Mouse (Mus musculus): ENCODE measurements around the gene Slit3. TPM values are rescaled to one million over a fixed set of nuclear protein-coding genes. Genes with fewer than 3 reads are reported as not detected.

Slit3 gene
- total and polyA plus RNA-seq, 3 experiments, result 0.55 to 4.8 (median 2.8) TPM

DNA sequence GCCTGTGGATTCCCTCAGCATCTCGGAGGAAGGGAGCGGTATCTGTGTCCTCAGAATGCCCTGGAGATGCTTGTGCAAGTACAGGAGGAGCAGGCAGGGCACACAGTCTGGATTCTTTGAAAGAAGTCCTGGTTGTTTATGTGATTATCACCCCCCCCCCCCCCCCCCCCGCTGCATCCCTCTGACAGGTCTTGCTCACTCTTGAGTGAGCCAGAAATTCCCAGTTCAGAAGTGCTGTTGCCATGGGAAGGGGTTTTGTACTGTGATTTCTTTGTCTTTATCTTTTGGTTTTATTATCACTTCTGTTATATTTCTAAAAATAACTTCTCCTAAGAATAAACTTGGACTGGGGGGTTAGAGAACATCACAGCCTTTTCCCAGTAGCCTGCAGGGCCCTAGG is 199.5 kb downstream of the Slit3 start:
- TF ChIP-seq TBP (conservative IDR thresholded peaks at IDR 0.05; ENCODE audit: low read depth, low read length) (no peak), SIN3A (IDR thresholded peaks at IDR 0.05; ENCODE audit: low read length) (no peak), ZC3H11A (IDR thresholded peaks at IDR 0.05; ENCODE audit: low read depth, low read length) (no peak), BHLHE40 (IDR thresholded peaks at IDR 0.05; ENCODE audit: low read depth, low read length) (no peak), TCF12 (IDR thresholded peaks at IDR 0.05; ENCODE audit: low read depth, low read length) (no peak), NELFE (IDR thresholded peaks at IDR 0.05; ENCODE audit: low read depth, low read length) (no peak), POLR2A (IDR thresholded peaks at IDR 0.05; ENCODE audit: low read depth, low read length) (no peak), E2F4 (IDR thresholded peaks at IDR 0.05; ENCODE audit: insufficient replicate concordance, low read depth, low read length) (no peak)
- no peaks in the 10 kb centered on the region for H3K27me3 ChIP-seq (replicated peaks)
- H3K36me3 ChIP-seq (replicated peaks in 1 of 2; ENCODE audit: control insufficient read depth in 1 of 2, insufficient read depth in 1 of 2, low read length in 1 of 2), result no peaks in the 10 kb centered on the region
- DNase-seq (ENCODE audit: extremely low read depth), result no peak
- H3K4me1 ChIP-seq (ENCODE audit: control insufficient read depth in 1 of 2, insufficient read depth in 2 of 2), result no peaks in the 10 kb centered on the region
- H3K9ac ChIP-seq (ENCODE audit: insufficient read depth, low read depth), result no peak overlapping the region
- no peak overlapping the region for H3K27ac ChIP-seq (ENCODE audit: insufficient read depth, low read depth)
- dilution Hi-C loops (cut with MboI; ENCODE audit: extremely low pct_ligation_motif_present, extremely low pct_unique_long_range_greater_than_20kb, low sequenced_read_pairs) (no loop called here), in situ Hi-C loops (cut with MboI; ENCODE audit: low pct_ligation_motif_present, low pct_unique_long_range_greater_than_20kb, low sequenced_read_pairs) (no loop called here)
- no peaks in the 10 kb centered on the region for H3K79me2 ChIP-seq (replicated peaks; ENCODE audit: control insufficient read depth, extremely low read depth, insufficient read depth, poor library complexity, severe bottlenecking)
- no peak overlapping the region for H3K4me3 ChIP-seq (replicated peaks in 1 of 3; ENCODE audit: low read depth in 2 of 3, low read length in 2 of 3, poor library complexity in 1 of 3)
- no peak overlapping the region for H3K4me2 ChIP-seq (ENCODE audit: insufficient read depth, low read depth, poor library complexity, severe bottlenecking)
- H3K9me3 ChIP-seq (replicated peaks; ENCODE audit: low read length), result no peaks in the 10 kb centered on the region

- Histone ChIP-seq H3K36me3 (replicated peaks in 1 of 2; ENCODE audit: control insufficient read depth in 1 of 2, insufficient read depth in 1 of 2, low read length in 1 of 2) (no peaks in the 10 kb centered on the region), H3K79me2 (replicated peaks; ENCODE audit: control insufficient read depth, extremely low read depth, insufficient read depth, poor library complexity, severe bottlenecking) (no peaks in the 10 kb centered on the region), H3K4me1 (ENCODE audit: control insufficient read depth in 1 of 2, insufficient read depth in 2 of 2) (no peaks in the 10 kb centered on the region), H3K27ac (ENCODE audit: insufficient read depth, low read depth) (no peak overlapping the region), H3K4me3 (replicated peaks in 1 of 3; ENCODE audit: low read depth in 2 of 3, low read length in 2 of 3, poor library complexity in 1 of 3) (no peak overlapping the region), H3K9me3 (replicated peaks; ENCODE audit: low read length) (no peaks in the 10 kb centered on the region), H3K9ac (ENCODE audit: insufficient read depth, low read depth) (no peak overlapping the region), H3K4me2 (ENCODE audit: insufficient read depth, low read depth, poor library complexity, severe bottlenecking) (no peak overlapping the region), H3K27me3 (replicated peaks) (no peaks in the 10 kb centered on the region)
- in situ Hi-C loops (cut with MboI; ENCODE audit: low pct_ligation_motif_present, low pct_unique_long_range_greater_than_20kb, low sequenced_read_pairs) (no loop called here), dilution Hi-C loops (cut with MboI; ENCODE audit: extremely low pct_ligation_motif_present, extremely low pct_unique_long_range_greater_than_20kb, low sequenced_read_pairs) (no loop called here)
- DNase-seq (ENCODE audit: extremely low read depth), result no peak
- TF ChIP-seq ZNF384 (IDR thresholded peaks at IDR 0.05; ENCODE audit: low read depth, low read length), result no peak
- no peak for TF ChIP-seq CTCF (conservative IDR thresholded peaks at IDR 0.05 in 1 of 2, IDR thresholded peaks at IDR 0.05 in 1 of 2; ENCODE audit: low read depth in 2 of 2, low read length in 2 of 2)
- TF ChIP-seq KAT2A (IDR thresholded peaks at IDR 0.05; ENCODE audit: insufficient replicate concordance, low read length), result no peak
- no peak for TF ChIP-seq MYC (IDR thresholded peaks at IDR 0.05; ENCODE audit: low read depth, low read length)
- TF ChIP-seq ETS1 (conservative IDR thresholded peaks at IDR 0.05; ENCODE audit: low read depth, low read length), result no peak
- no peak for TF ChIP-seq E2F4 (IDR thresholded peaks at IDR 0.05; ENCODE audit: insufficient replicate concordance, low read depth, low read length)
- no peak for TF ChIP-seq CHD1 (IDR thresholded peaks at IDR 0.05; ENCODE audit: low read depth, low read length)
Measured at GRCm38 (mm10) chr11:35324397-35324796, 203.4 kb downstream of the Slit3 start.
